Mouse (Mus musculus): ENCODE measurements around the gene Gm9844.

GRCm38 (mm10) chr7:24862853-24863252 lies 840 bp downstream of the Gm9844 start:
- TF ChIP-seq CTCF (IDR thresholded peaks at IDR 0.05; ENCODE audit: extremely low read depth, insufficient read depth, low read length) = no peak
- no peak for TF ChIP-seq POLR2A (IDR thresholded peaks at IDR 0.05; ENCODE audit: extremely low read depth, insufficient read depth, low read length)
